Mouse (Mus musculus): ENCODE data around the gene Ddx24. TPM values are rescaled to one million over a fixed set of nuclear protein-coding genes. Genes with fewer than 3 reads are reported as not detected.

Ddx24 gene
- polyA plus RNA-seq, 1 experiment: 187 TPM

- DNase-seq: no peak
- H3K27ac ChIP-seq (ENCODE audit: insufficient read depth, low read length): 0 out of 2 replicates have a peak within 1 kb of the TSS, but pooled peaks have one; percentile 23
- no peak within 1 kb of the TSS for H3K4me3 ChIP-seq (replicated peaks; ENCODE audit: insufficient read depth, low read depth, low read length)
- H3K27me3 ChIP-seq (ENCODE audit: control insufficient read depth, insufficient read depth, low read length): no peaks in the 10 kb centered on the region
- WGBS: 75% methylated on average over 4 of the region's 4 CpGs
- TF ChIP-seq POLR2A (IDR thresholded peaks at IDR 0.05; ENCODE audit: borderline replicate concordance, insufficient read depth, low read length): no peak
- no peak for TF ChIP-seq CTCF (IDR thresholded peaks at IDR 0.05; ENCODE audit: borderline replicate concordance, insufficient read depth, low read depth, low read length)
- H3K4me1 ChIP-seq (ENCODE audit: control insufficient read depth, insufficient read depth, low read length): peaks cover 14% of the 10 kb centered on the region
These were observed 17.9 kb downstream of the Ddx24 start, which contains the start of gene 9330161L09Rik for GRCm38 (mm10) chr12:103407720-103408119. TSS of gene 9330161L09Rik (minus strand) at chr12:103407820.

GRCm38 (mm10) chr12:103404131-103404530 is 21.5 kb downstream of the Ddx24 start:
- TF ChIP-seq CTCF (IDR thresholded peaks at IDR 0.05; ENCODE audit: borderline replicate concordance, insufficient read depth, low read depth, low read length) (no peak), POLR2A (IDR thresholded peaks at IDR 0.05; ENCODE audit: borderline replicate concordance, insufficient read depth, low read length) (no peak)
- 85% methylated on average over 18 of the region's 18 CpGs for WGBS
- no peak for DNase-seq
- H3K4me3 ChIP-seq (replicated peaks; ENCODE audit: insufficient read depth, low read depth, low read length): no peak overlapping the region
- H3K27me3 ChIP-seq (ENCODE audit: control insufficient read depth, insufficient read depth, low read length): no peaks in the 10 kb centered on the region
- no peak overlapping the region for H3K27ac ChIP-seq (ENCODE audit: insufficient read depth, low read length)
- peaks cover 14% of the 10 kb centered on the region for H3K4me1 ChIP-seq (ENCODE audit: control insufficient read depth, insufficient read depth, low read length)

GRCm38 (mm10) chr12:103396751-103397150 is 28.9 kb downstream of the Ddx24 start:
- WGBS: 88% methylated on average over 7 of the region's 7 CpGs
- Histone ChIP-seq H3K4me1 (ENCODE audit: control insufficient read depth, insufficient read depth, low read length) (no peaks in the 10 kb centered on the region), H3K27me3 (ENCODE audit: control insufficient read depth, insufficient read depth, low read length) (no peaks in the 10 kb centered on the region), H3K4me3 (replicated peaks; ENCODE audit: insufficient read depth, low read depth, low read length) (no peak overlapping the region), H3K27ac (ENCODE audit: insufficient read depth, low read length) (no peak overlapping the region)
- TF ChIP-seq CTCF (IDR thresholded peaks at IDR 0.05; ENCODE audit: borderline replicate concordance, insufficient read depth, low read depth, low read length): no peak
- TF ChIP-seq POLR2A (IDR thresholded peaks at IDR 0.05; ENCODE audit: borderline replicate concordance, insufficient read depth, low read length): no peak
- DNase-seq: no peak

GRCm38 (mm10) chr12:103395486-103396275 is 29.9 kb downstream of the Ddx24 start:
- Histone ChIP-seq H3K27ac (ENCODE audit: insufficient read depth, low read length) (no peak overlapping the region), H3K4me3 (replicated peaks; ENCODE audit: insufficient read depth, low read depth, low read length) (no peak overlapping the region), H3K4me1 (ENCODE audit: control insufficient read depth, insufficient read depth, low read length) (peaks cover 7% of the 10 kb centered on the region), H3K27me3 (ENCODE audit: control insufficient read depth, insufficient read depth, low read length) (no peaks in the 10 kb centered on the region)
- TF ChIP-seq CTCF (IDR thresholded peaks at IDR 0.05; ENCODE audit: borderline replicate concordance, insufficient read depth, low read depth, low read length) (no peak), POLR2A (IDR thresholded peaks at IDR 0.05; ENCODE audit: borderline replicate concordance, insufficient read depth, low read length) (no peak)
- 66% methylated on average over 12 of the region's 12 CpGs for WGBS
- DNase-seq: no peak

GRCm38 (mm10) chr12:103393528-103393927 is 32.1 kb downstream of the Ddx24 start:
- no peaks in the 10 kb centered on the region for H3K27me3 ChIP-seq (ENCODE audit: control insufficient read depth, insufficient read depth, low read length)
- TF ChIP-seq POLR2A (IDR thresholded peaks at IDR 0.05; ENCODE audit: borderline replicate concordance, insufficient read depth, low read length) (no peak), CTCF (IDR thresholded peaks at IDR 0.05; ENCODE audit: borderline replicate concordance, insufficient read depth, low read depth, low read length) (no peak)
- H3K27ac ChIP-seq (ENCODE audit: insufficient read depth, low read length): no peak overlapping the region
- no peak overlapping the region for H3K4me3 ChIP-seq (replicated peaks; ENCODE audit: insufficient read depth, low read depth, low read length)
- peaks cover 21% of the 10 kb centered on the region for H3K4me1 ChIP-seq (ENCODE audit: control insufficient read depth, insufficient read depth, low read length)
- no peak for DNase-seq
- WGBS: 64% methylated on average over 6 of the region's 6 CpGs

GRCm38 (mm10) chr12:103391098-103391497 is 34.5 kb downstream of the Ddx24 start:
- TF ChIP-seq CTCF (IDR thresholded peaks at IDR 0.05; ENCODE audit: borderline replicate concordance, insufficient read depth, low read depth, low read length) (no peak), POLR2A (IDR thresholded peaks at IDR 0.05; ENCODE audit: borderline replicate concordance, insufficient read depth, low read length) (no peak)
- no peak overlapping the region for H3K4me3 ChIP-seq (replicated peaks; ENCODE audit: insufficient read depth, low read depth, low read length)
- WGBS: 32% methylated on average over 7 of the region's 7 CpGs
- no peak overlapping the region for H3K27ac ChIP-seq (ENCODE audit: insufficient read depth, low read length)
- no peak for DNase-seq
- peaks cover 21% of the 10 kb centered on the region for H3K4me1 ChIP-seq (ENCODE audit: control insufficient read depth, insufficient read depth, low read length)
- H3K27me3 ChIP-seq (ENCODE audit: control insufficient read depth, insufficient read depth, low read length): no peaks in the 10 kb centered on the region

- 32% methylated on average over 4 of the region's 4 CpGs for WGBS
- DNase-seq: peak in 1 of 2 experiments; percentile 36
- TF ChIP-seq CTCF (IDR thresholded peaks at IDR 0.05; ENCODE audit: borderline replicate concordance, insufficient read depth, low read depth, low read length) (no peak), POLR2A (IDR thresholded peaks at IDR 0.05; ENCODE audit: borderline replicate concordance, insufficient read depth, low read length) (no peak)
- Histone ChIP-seq H3K27me3 (ENCODE audit: control insufficient read depth, insufficient read depth, low read length) (no peaks in the 10 kb centered on the region), H3K4me1 (ENCODE audit: control insufficient read depth, insufficient read depth, low read length) (peaks cover 21% of the 10 kb centered on the region), H3K27ac (ENCODE audit: insufficient read depth, low read length) (no peak overlapping the region), H3K4me3 (replicated peaks; ENCODE audit: insufficient read depth, low read depth, low read length) (peak overlapping the region; percentile 6)
These were observed 35.6 kb downstream of the Ddx24 start for GRCm38 (mm10) chr12:103389982-103390381.

- peak overlapping the region; percentile 80 for H3K4me3 ChIP-seq (replicated peaks; ENCODE audit: insufficient read depth, low read depth, low read length)
- H3K4me1 ChIP-seq (ENCODE audit: control insufficient read depth, insufficient read depth, low read length): peaks cover 21% of the 10 kb centered on the region
- H3K27ac ChIP-seq (ENCODE audit: insufficient read depth, low read length): no peak overlapping the region
- 44% methylated on average over 2 of the region's 2 CpGs for WGBS
- no peak for TF ChIP-seq POLR2A (IDR thresholded peaks at IDR 0.05; ENCODE audit: borderline replicate concordance, insufficient read depth, low read length)
- no peak for TF ChIP-seq CTCF (IDR thresholded peaks at IDR 0.05; ENCODE audit: borderline replicate concordance, insufficient read depth, low read depth, low read length)
- no peaks in the 10 kb centered on the region for H3K27me3 ChIP-seq (ENCODE audit: control insufficient read depth, insufficient read depth, low read length)
- DNase-seq: no peak
These were observed 36.3 kb downstream of the Ddx24 start for GRCm38 (mm10) chr12:103389348-103389727.
